Mouse (Mus musculus) frontal cortex, adult 2 months (tissue): ENCODE measurements around the gene Pgbd5. TPM values are rescaled to one million over a fixed set of nuclear protein-coding genes. Genes with fewer than 3 reads are reported as not detected.

ENCODE experiments used
- DNase-seq, 2 experiments: peaks; one replicate each; pipeline ENCODE4 v3.0.0; 2022; ENCODE audit warnings: low spot score in 1 of 2; ENCODE audit errors: extremely low spot score in 1 of 2
- polyA plus RNA-seq: library from polyadenylated mRNA; depleted of rRNA; stranded (reverse); fragments of >200 nt; gene quantifications from 2 replicates; pipeline ENCODE4 v1.2.3, GENCODE M21; 2012; rRNA removed

Pgbd5 gene
- 150 and 161 TPM in 2 replicates for polyA plus RNA-seq

DNA sequence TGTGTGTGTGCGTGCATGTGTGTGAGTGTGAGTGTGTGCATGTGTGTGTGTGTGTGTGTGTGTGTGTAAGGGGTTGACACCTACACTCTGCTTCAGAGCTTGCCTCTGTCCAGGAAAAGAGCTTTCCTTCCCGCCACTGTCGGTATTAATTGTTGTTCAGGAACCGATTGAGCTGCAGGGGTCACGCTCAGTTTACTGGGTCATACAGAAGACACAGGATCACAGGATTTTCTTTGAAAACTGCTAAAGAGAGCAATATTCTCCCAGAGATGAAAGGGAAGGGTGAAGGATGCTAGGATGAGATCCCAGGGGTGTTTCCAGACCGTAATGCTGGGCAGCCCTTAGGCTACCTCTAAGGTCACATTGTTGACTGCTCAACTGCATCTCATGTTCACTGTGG, at the start of gene Pgbd5:
Gene Pgbd5 (minus strand): TSS at position 101 of the 400 bp plus-strand sequence.
- DNase-seq: no peak

GRCm38 (mm10) chr8:124483356-124484115, 44.1 kb upstream of the Pgbd5 start:
- no peak for DNase-seq

DNA sequence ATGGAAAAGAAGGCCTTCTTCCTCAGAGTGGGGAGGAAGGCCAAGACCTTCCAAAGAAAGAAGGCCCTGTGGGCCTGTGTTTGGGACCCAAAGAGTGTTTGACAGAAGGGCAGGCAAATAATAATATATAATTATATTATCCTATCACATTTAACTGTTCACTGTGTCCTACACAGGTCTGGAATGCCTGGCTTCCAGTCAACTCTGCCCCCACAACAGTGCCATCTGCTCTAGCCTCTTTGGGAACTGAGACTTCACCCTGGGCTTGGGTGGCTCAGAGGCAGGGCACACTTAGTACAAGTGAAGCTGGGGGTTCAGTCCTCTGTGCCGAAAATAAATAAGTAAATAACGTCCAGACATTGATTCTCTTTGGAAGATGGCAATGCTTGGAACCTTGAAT, 43.3 kb upstream of the Pgbd5 start:
- DNase-seq: peak in 1 of 2 experiments; percentile 57

GRCm38 (mm10) chr8:124480321-124480720, 40.9 kb upstream of the Pgbd5 start:
- no peak for DNase-seq

GRCm38 (mm10) chr8:124479251-124479650, 39.8 kb upstream of the Pgbd5 start:
- peak in 1 of 2 experiments; percentile 20 for DNase-seq

DNA sequence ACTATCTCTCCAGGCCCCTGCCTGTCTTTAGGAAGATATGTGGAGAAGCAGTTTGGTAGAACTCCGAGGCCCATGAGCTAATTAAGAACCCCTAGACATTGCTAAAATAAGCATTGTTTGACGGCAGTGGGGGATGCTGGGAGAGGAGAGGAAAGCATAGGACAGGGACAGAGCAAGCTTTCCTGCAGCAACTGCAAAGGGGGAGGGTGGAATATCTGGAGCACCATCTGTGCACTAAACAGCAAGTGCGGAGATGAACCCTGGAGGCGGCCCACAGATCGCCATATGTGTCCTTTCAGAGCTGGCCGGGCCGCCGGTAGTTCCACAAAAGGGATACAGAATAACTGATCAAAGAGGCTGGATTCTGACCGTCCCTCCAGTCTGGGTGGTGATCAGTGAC, 37.2 kb upstream of the Pgbd5 start:
- peak; percentile 83 to 87 for DNase-seq

DNA sequence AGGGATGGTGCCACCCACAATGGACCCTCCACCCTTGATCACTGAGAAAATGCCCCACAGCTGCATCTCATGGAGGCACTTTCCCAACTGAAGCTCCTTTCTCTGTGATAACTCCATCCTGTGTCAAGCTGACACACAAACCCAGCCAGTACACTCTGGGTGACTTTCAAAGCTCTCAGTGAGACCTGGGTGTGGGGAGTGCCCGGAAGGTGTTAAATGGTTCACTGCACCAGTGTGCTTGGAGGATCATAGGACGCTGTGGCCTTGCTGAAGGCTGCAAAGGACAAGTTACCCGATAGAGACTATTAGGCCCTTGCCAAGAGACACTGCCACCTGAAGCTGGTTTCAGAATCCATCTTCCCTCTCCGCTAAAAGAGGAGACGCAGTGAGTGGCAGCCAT, 36.2 kb upstream of the Pgbd5 start:
- DNase-seq: no peak

DNA sequence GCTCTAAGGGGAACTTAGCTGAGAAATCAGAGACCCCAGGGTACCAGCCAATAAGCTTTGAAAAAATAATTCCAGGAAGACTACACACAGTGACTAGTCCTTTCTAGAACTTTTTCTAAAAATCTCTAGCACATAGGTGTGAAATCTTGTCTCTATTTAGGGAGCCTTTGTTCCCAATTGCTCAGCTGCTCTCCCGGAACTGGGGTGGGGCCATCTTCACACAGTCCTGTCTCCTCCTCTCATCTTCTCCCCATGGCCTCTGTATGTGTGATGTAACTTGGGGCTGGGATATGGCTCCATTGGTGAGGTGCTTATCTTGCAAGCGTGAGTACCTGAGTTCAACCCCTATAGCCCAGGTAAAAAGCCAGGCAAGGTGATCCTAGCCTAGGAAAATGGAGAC, 25.2 kb upstream of the Pgbd5 start:
- DNase-seq: peak in 1 of 2 experiments; percentile 11

- peak in 1 of 2 experiments; percentile 53 for DNase-seq
Observed at GRCm38 (mm10) chr8:124463111-124463510, 23.7 kb upstream of the Pgbd5 start.

DNA sequence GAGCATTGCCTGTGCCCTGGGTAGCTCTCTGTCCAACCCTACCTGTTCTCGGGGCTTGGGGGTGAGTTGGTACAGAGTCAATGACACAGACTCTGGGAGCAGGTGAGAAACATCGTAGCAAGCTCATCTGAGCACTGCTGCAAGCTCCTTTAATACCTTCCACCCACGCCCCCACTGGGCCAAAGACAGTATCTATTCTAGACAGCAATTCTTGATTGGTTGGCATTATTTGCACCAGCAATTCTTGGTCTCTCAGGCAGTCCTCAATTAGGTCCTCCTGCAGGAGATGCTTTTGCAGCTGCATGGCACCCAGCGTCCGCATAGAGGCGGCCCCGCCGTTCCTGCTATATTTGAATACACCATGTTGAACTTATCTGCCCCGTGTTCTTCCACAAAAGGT, 22.7 kb upstream of the Pgbd5 start:
- peak; percentile 41 to 70 for DNase-seq

DNA sequence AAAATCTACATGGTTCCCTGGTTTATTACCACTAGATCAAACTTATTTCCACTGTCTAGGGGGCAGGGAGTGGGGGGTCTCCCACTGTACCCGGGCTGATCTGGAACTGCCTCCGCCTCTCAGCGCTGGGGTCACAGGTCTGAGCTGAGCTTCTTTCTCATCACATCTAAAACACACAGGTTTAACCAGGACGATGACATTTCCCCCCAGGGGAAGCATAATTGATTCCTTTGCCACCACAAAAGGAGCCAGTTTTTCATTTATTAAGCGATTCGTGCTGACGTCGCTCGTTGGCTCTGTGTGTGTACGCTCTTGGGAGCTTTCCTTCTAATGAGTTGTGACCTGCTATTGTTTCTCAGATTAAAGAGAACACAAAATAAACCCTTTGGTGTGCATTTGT, 21.6 kb upstream of the Pgbd5 start:
- DNase-seq: no peak

- no peak for DNase-seq
Observed at GRCm38 (mm10) chr8:124460660-124461059, 21.2 kb upstream of the Pgbd5 start.

DNA sequence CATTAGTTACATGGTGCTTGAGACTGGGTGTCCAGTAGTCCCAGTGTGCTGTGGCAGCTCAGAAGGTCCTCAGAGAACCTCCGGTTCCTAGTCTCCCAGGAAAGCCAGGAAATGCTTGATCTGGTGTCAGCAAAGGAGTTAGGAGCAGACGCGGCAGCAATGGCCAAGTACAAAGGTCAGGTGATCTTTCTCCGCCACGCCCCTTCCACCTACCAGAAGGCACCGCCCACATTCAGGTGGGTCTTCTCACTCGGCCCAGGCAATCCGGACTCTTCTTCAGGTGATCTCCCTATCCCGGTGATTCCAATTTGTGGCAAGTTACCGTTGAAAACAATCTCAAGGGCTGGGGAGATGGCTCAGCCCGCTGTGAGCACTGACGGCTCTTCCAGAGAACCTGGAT, 20.2 kb upstream of the Pgbd5 start:
- DNase-seq: no peak

DNA sequence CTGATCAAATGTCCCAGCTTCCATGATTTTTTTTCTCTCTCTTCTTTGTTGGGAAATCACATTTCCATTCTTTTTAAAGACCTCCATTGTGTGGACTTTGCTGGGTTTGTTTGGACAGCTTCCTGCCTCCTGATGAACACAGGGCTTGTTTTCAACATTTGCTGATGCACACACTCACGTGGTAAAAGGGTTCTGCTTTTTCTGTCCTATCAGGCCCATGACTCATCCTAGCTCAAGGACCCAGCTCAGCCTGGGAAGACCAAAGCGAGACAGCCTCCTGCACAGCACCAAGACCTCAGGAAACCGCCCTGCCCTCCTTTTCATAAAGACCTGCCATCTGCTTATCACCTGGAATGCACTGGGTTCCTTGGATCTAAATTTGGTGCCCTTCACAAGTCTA, 15.9 kb upstream of the Pgbd5 start:
- peak in 1 of 2 experiments; percentile 50 for DNase-seq

DNA sequence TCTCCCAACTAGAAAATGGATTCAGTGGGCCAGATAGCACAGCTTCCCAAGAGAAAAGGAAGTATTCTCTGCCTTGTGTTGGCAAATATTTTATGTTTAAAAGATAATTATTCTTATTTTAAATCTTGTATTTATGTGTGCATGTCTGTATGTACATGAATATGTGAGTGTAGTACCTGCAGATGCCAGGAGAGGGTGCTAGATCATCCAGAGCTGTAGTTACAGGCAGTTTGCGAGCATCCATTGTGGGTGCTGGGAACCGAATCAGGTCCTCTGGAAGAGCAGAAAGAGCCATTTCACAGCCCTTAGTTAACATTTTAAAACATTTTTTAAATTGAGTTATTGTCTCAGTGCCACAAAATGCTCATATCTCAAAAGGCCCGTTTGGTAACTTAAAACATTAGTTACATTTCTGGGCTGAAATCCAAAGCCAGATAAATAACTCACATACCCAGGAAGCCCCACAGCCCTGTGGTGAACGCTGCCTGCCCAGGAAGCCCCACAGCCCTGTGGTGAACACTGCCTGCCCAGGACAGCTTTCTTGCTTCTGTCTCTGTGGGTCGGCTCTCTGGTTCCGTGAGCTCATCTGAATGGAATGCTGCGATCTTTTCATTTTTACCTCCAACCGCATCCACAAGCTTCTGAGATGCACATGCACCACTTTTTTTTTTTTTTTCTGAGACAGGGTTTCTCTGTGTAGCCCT, 10.9 kb upstream of the Pgbd5 start:
- DNase-seq: no peak

- DNase-seq: no peak
Observed at GRCm38 (mm10) chr8:124448962-124449670, 9.7 kb upstream of the Pgbd5 start.

- DNase-seq: no peak
Observed at GRCm38 (mm10) chr8:124436741-124437140, 2.7 kb downstream of the Pgbd5 start.

GRCm38 (mm10) chr8:124435707-124436243, 3.7 kb downstream of the Pgbd5 start:
- no peak for DNase-seq

DNA sequence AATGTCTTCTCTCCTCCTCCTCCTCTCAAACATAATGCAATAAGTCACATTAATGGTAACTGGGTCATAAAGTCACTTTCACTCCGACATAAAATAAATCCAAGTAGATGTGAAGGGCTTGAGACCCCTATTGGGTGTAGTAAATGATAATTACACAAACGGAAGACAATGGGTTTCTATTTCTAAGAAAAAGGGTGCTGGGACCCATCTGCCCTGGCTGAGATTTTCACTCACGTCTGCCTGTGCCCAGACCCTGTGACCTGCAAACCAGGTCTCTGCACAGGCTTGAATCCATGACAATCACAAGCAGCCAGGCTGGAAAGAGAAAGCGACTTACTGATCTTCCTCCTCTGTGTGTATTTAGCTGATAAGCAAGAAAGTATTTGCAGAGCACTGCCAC, 4.3 kb downstream of the Pgbd5 start:
- no peak for DNase-seq

DNA sequence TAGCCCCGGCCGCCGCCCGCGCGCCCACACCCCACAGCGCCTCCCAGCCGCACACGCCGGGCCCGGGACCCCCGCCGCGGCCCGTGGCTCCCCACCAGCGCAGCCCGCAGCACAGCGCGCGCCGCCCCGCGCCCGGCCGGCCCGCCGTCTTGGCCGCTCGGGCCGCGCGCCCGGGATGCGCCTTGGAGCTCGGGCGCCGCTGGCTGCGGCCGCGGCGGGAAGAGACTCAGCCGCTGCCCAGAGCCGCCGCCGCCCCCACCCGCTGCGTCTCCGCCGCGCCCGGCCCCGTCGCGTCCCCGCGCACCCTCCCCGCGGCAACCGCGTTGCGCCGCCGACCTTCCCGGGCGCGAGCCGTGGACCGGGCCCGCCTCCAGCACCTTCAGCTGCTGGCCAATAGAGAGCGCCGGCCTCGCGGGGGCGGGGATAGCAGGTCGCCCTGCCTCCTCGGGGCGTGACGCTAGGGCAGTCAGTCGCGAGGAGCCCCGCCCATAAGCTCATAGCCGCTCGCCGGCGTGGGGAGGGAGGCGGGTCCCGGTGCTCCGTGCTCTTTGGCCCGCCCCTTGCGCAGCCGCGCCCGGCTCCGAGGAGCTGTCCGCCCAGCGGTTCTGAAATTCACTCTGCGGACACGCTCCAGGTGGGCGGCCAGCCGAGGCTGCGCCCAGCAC, 5.2 kb downstream of the Pgbd5 start:
- DNase-seq: peak; percentile 95 to 97
